Mouse (Mus musculus) urinary bladder, adult 2 months (tissue): ENCODE measurements around the gene Bnc2. TPM values are rescaled to one million over a fixed set of nuclear protein-coding genes. Genes with fewer than 3 reads are reported as not detected.

Experiments
- polyA plus RNA-seq: library from polyadenylated mRNA; depleted of rRNA; stranded (reverse); fragments of >200 nt; gene quantifications from 2 replicates; pipeline ENCODE4 v1.2.3, GENCODE M21; 2012; rRNA removed

The Bnc2 gene
- polyA plus RNA-seq, 1 experiment = 9.7 TPM

Other genes starting within 250 kb of the Bnc2 start
- 7.9 and 8.1 TPM in 2 replicates for gene Cntln, start 209.0 kb upstream of the Bnc2 start, polyA plus RNA-seq